Mouse (Mus musculus) heart, adult 8-10 months (tissue): ENCODE data around the gene Trim7. TPM values are rescaled to one million over a fixed set of nuclear protein-coding genes. Genes with fewer than 3 reads are reported as not detected.
"Not testable (repeated sequence)": the region's sequence is repeated elsewhere in the genome, so short reads cannot be mapped to it uniquely, and the experiment has no call there.

ENCODE experiments used
- DNase-seq: peaks from one replicate; pipeline ENCODE4 v3.0.0; 2022; ENCODE audit warnings: low spot score
- total RNA-seq, 4 experiments: library from RNA; stranded (reverse); gene quantifications; 2 replicates each; pipeline ENCODE4 v1.2.4; 2022

Gene Trim7
- total RNA-seq, 4 experiments from 2014 or later, result 15.6 to 31.7 (median 17.5) TPM

DNA sequence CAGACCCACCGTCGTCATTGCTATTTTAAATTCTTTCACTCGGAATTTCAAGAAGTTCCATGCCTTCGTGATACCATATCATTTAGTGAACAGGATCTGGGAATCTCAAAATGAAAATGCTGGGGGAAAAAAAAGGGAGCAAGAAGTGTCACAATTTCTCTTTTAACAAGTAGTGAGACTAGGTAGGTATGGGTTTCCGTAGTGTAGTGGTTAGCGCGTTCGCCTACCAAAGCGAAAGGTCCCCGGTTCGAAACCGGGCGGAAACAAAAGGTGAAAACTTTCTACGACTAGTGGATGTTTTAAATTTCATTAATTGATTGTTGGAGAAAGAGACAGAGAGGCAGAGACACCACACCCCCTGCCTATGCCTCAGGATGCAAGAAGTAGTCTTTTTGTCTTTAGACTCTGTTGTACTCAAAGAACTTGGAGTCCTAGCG lies 2.4 kb upstream of the Trim7 start:
- DNase-seq, result peak; percentile 72

DNA sequence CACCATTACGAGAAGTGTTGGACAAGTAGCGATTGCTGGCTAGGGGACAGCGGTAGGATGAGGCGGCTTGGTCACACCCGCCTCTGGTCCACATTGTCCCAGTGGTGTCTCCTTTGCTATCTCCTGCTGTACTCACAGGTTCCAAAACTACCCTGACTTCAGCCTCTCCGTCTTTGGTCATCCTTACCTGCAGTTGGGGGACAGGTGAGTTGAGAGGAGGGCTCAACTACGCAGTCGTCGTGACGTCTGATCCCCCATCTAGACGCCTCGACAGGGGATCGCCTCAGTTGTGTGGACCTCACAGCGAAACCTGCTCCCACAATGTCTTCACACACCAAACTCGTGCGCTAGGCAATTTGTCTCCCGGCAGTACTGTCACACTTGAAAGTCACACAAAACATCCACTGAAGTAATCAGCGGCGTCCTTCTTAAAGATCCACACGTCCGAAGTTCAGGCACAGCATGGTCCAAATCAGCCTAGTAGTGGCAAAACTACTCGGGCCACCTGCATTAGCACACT lies 1.6 kb upstream of the Trim7 start:
- DNase-seq, result no peak

DNA sequence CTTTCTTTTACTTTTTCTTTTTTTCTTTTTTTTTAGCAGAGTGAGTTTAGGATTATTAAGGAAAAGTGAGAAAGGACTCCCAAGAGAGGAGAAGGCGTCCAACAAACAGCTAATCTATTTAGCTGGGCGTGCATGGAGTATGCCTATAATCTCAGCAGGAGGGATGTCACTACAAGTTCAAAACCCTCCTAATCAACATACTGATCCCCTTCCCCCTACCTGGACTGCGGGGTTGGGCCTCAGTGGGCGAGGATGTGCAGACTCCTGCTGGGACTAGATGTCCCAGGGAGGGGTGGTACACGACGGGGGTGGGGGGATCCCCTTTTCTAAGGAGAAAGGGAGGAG lies 784 bp downstream of the Trim7 start:
- no peak for DNase-seq

DNA sequence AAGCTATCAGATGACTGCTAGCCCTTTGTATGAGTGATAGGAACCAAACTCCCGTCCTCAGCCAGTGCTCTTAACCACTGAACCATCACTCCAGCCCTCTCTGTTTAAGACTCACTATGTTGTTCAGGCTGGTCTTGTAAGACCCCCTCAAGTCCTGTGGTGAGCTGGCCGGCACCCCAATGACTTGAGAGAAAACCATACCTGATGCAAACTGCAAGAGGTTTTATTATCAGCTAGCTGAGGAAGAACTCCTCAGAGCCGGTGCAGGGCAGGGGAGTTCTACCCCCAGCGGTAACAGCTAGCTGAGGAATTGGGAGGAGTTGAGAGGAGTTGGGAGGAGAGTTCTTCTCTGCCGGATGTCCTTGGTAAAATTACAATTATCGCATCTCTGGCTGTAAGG lies 2.0 kb downstream of the Trim7 start:
- no peak for DNase-seq

DNA sequence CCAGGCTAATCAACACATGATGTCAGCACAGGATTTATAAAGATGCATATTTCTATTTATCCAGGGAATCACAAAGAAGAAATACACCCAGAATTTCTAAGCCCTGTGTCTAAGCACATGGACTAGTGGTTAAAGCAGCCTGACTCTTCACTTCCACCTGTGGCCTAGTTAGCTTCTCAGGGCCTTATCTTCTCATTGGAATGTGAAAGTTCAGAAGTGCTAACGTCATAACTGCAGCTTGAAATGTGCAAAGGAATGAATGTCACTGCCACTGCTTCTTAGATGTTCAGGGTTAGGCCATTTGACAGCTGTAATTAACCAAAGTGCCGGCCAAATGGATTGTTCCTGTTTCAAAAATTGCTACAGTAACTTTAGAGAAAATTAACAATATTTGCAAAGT lies 4.3 kb downstream of the Trim7 start:
- no peak for DNase-seq

DNA sequence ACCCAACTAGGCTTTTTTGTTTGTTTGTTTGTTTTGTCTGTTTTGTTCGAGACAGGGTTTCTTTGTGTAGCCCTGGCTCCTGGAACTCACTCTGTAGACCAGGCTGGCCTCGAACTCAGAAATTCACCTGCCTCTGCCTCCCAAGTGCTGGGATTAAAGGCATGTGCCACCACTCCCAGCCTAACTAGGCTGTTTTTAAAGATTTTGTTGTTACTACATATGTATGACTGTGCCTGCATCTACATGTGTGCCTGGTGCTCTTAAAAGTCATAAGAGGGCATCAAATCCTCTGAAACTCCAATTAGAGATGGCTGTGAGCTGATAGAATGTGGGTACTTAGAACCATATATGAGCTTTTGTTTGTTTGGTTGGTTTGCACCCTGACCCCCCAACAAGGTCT lies 5.3 kb downstream of the Trim7 start:
- no peak for DNase-seq

DNA sequence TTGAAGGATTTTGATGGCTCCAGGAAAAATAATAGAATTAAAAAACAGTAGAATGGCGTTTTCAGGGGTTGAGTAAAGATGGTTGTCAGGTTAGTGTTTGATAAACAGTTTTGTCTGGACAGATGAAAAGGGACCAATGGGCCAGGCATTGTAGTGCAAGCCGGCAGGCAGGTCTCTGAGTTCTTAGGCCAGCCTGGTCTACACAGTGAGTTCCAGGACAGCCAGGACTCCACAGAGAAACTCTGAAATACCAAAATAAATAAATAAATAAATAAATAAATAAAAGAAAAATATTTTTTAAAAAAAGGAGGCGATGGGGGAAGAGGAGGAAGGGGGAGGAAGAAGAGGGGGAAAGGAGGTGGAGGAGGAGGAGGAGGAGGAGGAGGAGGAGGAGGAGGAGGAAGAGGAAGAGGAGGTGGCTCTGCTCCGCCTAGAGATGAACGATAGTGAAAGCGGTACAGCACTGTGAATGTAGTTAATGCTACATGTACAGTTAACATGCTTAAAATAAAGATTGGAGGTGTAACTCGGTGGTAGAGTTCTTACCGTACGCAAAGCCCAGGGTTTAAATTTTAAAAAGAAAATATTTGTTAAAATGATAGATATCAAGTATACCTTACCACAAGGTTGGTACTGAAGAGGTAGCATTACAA lies 7.3 kb downstream of the Trim7 start:
- no peak for DNase-seq

DNA sequence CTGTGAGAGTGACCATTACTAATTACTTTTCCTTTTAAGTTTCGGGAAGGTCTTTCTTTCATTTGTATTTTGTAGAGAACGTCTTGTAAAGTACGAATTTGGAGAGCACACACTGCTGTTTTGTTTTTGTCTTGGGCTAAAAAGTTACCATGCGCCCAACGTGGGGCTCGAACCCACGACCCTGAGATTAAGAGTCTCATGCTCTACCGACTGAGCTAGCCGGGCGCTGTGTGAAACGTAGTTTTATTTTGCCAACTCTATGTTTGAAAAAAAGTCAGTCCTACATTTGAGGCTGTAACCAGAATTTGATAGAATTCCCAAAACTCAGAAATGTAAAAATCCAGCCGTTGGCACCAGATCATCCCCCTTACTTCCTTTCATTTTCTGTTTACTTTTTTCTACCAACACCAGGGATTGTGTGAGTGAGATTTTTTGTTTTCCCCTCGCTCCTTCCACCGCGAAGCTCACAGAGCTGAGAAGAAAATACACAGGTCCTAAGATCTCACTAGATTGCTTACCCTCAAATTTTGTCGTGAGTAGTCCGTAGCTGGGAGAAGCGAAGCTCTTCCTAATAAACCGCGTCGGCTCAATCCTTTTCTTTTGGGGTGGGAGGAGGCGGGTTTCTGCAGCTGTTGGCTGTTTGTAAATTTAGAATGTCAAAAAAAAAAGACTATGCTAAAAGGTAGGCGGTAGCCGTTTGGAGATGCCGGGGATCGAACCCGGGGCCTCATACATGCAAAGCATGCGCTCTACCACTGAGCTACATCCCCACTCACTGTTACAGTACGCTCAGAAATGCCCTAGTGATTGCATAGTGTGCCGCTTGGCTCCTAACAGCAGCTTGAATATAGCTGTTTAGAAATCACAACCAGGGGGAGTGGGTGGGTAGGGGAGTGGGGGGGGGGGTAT lies 8.0 kb downstream of the Trim7 start:
- peak; percentile 94 for DNase-seq

DNA sequence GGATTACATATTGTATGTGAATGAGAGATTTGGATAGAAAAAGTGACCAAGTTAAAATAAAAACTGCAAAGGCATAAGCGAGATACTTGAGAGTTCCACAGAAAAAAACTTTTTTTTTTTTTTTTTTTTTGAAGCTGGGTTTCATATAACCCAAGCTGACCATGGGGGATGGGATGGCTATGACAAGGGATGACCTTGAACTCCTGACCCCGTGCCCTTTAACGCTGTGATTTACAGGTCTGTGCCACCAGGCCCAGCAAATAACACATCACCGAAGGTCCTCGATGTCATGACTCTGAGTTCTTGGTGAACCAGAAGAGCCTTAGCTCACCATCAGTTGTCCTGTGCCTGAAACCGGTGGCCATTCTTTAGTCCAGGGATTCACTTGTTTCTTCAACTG lies 10.0 kb downstream of the Trim7 start:
- DNase-seq, result no peak

DNA sequence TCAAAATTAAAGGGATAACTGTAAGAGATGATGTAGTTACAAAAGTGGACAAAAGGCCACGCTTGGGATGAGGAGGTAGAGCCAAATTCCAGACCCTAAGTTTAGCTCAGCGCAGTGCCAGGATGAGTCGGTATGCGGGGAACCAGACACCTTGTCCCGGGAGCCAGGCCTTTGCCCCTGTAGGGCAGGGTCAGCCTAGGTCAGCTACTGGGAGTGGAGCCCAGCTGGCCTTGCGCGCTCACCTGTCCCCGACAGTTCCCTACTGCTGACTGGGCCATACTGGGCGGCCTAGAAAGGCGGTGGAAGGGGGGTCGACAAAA lies 11.0 kb downstream of the Trim7 start:
- DNase-seq, result no peak

DNA sequence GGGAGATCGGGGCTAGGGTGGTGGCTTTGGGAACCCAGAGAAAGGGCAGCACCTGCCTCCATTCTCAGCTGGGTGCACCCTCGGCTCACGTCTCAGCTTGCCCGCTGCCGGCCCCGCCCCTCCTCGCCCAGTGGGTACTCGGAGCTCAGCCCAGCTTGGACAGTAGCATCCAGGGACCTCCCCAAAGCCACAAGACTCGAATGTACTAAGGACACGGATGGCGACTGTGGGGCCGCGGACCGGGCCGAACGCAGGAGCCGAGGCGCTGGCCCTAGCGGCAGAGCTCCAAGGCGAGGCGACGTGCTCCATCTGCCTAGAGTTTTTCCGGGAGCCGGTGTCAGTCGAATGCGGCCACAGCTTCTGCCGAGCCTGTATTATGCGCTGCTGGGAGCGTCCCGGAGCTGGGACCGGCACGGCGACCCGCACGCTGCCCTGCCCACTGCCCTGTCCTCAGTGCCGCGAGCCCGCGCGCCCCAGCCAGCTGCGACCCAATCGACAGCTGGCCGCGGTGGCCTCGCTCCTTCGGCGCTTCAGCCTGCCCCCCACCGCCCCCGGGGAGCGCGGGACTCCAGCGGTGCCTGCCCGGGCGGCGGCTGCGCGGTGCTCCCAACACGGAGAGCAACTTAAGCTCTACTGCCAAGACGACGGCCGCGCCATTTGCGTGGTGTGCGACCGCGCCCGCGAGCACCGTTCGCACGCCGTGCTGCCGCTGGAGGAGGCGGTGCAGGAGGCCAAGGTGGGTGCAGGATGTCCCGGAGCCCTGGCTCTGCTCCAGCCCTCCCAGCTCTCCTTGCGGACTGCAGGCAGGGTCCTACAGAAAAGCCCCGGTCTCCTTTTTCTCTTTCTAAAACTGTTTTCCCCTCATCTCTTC lies 11.6 kb downstream of the Trim7 start:
- peak; percentile 65 for DNase-seq

DNA sequence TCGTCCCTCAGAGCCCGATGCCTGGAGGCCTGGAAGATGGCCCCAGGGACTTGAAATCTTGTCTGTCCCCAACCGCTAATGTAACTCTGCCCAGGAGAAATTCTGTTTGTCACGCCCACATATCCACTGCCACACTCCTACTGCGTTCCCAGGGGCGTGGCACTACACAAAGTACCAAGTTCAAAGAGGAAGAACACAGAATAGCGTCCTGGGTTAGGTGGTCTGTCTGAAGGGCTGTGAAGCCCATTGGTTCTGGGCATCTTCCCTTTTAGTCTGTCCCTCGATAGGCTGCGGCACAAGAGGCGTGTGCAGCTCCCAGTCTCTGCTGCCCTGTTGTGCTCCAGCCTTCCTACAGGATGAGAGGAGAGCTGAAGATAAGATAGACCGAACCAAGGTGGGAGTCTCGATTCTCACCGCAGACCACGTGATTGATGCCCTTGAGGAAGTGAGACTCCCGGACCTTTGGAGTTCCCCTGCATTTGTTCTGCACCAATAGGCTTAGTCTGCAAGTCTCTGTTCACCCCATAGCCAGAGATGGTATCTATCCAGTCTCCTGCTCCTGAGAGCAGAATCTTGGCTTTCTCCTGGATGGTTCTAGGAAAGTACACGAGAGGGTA lies 12.3 kb downstream of the Trim7 start:
- no peak for DNase-seq

DNA sequence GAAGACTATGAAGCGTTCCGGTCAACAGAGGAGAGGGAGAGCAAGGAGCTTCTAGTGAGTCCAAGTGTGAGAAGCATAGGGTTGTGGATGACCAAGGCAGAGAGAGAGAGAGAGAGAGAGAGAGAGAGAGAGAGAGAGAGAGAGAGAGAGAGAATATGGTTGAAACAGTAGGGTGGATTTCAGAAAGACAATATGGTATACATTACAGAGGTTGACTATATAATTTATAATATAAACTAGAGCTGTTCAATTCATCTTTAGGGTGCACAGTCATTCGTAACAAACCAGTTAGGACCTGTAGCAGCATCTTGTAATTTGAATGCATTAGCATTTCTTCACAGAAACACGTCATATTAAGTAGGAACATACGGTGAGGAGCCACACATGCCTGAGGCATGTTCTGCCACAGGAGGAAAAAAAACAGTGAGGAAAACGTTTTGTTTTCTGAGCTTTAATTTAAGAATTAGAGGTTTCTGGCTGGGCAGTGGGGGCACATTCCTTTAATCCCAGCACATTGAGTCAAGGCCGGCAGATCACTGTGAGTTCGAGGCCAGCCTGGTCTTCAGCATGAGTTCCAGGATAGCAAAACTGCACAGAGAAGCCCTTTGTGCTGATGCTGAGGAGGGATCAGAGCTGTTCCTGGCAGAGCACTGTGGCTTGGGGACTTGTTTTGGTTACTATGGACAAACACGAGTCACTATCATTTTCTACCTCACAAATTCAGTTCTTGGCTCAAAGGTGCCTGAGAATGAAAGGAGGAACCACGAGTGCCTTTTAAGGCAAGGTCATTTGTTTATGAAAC lies 13.1 kb downstream of the Trim7 start:
- DNase-seq, result no peak

DNA sequence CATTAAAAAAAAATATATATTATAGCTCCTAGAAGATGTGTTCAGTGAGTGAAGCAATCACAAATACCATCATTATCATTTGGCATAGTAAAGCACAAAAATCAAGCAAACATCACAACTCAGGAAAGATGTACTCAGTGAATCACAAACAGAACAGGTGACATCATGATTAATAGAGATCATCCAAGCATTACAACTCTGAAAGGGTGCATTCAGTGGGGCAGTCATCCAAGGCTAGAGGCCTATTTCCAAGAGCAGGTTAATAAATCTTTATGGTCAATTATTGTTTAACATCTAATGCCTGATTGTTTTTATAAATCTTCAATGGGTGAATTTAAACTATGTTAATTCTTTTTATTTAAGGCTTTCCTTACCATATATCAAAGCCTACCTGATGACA lies 14.9 kb downstream of the Trim7 start:
- no peak for DNase-seq

DNA sequence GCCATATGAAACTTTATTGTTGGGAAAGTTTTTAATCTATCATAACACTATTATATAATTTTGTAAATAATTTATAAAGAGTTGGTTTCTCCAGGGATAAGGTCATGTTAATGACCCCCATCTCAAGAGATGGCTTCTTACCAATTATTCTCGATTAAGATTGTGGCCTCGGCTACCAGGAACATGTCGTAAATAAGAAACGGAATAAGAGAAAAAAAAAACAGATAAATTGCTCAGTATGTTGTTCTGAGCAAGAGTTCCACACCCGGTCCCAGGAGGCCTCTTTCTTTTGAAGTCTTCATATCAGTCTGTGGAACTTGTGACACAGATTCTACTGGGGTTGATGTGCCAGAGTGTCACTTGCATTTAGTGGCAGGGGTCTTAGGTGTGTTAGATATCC lies 15.3 kb downstream of the Trim7 start:
- no peak for DNase-seq

DNA sequence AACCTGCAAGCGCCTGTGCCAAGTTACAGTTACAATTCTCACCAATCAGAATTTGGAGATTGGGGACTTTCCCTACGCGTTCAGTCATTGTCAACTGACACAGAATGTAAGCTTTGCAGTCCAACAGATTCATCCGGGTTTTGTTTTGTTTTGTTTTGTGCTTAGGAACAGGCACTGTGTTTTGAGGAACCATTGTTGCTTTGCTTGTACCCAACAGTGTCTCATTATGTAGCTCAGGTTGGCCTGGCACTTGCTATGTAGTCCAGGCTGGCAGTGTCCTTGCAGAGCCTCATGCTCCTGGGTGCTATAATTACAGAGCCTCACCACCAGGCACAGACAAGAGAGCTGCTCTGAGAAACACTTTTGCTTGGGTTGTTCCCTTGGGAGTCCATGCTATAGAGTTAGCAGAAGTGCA lies 16.4 kb downstream of the Trim7 start:
- no peak for DNase-seq

DNA sequence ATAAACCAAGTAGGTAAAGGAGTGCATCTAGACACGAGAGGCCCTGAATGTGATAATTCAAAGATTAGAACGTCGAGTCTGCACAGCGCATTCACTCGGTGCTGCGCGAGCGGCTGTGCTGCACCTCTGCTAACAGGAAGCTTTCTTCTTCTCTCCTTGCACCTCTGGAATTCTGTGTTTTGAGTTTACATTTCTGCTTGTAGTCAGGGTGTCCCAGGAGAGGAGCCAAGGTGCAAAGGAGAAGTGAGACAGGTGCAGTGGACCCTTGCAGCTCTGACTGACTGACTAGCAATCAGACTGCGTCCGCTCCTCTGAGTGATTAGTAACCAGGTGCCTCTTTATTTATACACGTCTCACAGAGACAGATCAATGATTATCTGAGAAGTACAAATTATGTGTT lies 17.3 kb downstream of the Trim7 start:
- DNase-seq, result no peak

DNA sequence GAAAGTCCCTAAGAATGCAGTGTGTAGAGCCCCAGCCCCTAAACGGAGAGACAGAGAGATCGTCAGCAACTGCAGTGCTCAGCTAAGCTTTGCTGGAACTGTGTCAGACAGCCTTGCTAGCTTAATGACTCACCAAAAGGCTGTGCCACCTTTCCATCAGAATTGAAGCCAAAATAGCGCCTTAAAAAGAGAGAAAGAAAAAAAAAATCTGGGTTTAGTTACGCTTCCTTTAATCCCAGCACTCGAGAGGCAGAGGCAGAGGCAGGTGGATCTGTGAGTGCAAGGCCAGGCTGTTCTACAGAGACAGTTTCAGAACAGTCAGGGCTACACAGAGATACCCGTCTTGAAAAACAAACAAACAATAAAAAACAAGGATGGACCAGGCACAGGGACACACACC lies 18.4 kb downstream of the Trim7 start:
- DNase-seq, result no peak

DNA sequence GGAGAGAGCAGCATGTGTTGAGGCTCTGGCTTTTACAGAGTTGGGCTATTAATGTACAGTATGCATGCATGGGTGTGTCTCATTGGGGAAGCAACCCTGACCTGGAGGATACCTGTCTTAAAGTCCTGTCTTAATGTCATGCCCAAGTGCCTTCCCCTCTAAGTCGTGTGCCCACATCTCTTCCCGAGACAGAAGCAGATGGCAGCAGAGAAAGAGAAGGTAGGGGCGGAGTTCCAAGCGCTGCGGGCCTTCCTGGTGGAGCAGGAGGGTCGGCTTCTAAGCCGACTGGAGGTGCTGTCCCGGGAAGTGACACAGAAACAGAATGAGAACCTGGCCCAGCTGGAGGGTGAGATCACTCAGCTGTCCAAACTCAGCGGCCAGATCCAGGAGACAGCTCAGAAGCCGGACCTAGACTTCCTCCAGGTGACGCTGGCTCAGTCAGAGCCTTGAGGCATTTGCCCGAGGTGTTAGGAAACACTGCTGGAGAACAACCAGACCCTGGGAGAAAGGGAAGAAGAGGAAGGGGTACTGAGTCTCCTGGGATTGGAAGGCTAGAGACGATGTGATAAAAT lies 19.4 kb downstream of the Trim7 start:
- no peak for DNase-seq

DNA sequence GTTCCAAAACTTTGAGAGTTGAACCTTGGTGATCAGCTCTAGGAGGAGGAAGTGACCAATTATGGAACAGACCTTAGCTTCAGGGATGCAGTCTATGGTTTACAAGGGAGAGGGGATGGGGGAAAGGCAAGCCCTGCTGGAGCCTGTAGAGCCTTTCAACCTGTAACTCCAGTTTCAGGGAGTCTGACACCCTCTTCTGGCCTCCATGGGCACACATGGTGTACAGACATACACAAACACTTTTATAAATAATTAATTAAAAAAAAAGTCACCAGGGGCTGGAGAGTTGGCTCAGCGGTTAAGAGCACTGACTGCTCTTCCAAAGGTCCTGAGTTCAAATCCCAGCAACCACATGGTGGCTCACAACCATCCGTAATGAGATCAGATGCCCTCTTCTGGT lies 20.4 kb downstream of the Trim7 start:
- DNase-seq, result not testable (repeated sequence)

DNA sequence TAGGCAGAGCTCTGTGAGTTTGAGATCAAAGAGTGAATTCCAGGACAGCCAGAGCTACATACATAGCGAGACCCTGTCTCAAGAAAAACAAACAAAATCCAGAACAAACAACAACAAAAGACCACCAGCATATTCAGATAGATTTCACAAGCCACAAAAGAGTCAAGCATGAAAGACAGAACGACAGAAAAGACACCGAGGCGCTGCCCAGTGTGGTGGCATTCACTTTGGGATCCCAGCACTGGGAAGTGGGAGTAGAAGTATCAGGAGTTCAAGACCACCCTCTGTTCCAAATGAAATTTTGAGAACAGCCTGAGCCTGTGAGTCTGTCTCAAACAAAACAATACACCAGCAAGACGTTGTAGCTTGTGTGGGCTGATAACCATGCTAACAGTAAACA lies 20.9 kb downstream of the Trim7 start:
- no peak for DNase-seq
